Mouse (Mus musculus): Measurements from ENCODE around the gene Kat7. TPM values are rescaled to one million over a fixed set of nuclear protein-coding genes. Genes with fewer than 3 reads are reported as not detected.

The Kat7 gene
- polyA plus RNA-seq, 2 experiments, result 49.7 to 58.5 TPM

DNA sequence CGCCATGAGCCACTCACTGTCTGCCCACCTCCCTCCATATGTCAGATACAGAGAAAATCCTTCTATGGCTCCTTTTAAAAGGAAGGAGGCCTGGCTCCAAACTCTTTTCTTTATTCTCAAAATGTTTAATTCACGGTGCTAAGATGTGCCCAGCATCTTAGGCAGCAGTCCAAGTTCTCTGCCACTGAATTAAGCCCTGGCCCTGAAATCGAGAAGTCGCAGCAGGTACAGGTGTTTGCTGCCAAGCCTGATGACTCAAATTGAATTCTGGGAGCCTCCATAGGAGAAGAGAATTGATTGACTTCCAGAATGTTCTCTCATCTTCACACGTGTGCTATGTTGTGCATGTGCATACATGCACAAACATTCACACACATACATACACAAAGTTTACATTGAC is 27.7 kb downstream of the Kat7 start:
- no peak for TF ChIP-seq POLR2A (IDR thresholded peaks at IDR 0.05; ENCODE audit: borderline replicate concordance, extremely low read depth, insufficient read depth, insufficient read length)
- H3K36me3 ChIP-seq (ENCODE audit: control insufficient read depth, insufficient read depth, low read length), result peaks cover 96% of the 10 kb centered on the region
- H3K4me1 ChIP-seq (ENCODE audit: control insufficient read depth, insufficient read depth, low read length), result no peaks in the 10 kb centered on the region
- no peak for DNase-seq (ENCODE audit: low spot score)
- H3K27ac ChIP-seq (replicated peaks; ENCODE audit: low read depth, low read length), result no peak overlapping the region
- H3K27me3 ChIP-seq (ENCODE audit: control insufficient read depth, insufficient read depth, low read length), result no peaks in the 10 kb centered on the region
- ATAC-seq (ENCODE audit: low FRiP score, low read depth), result no peak
- no peak overlapping the region for H3K9ac ChIP-seq (ENCODE audit: low read depth, low read length, severe bottlenecking)
- H3K4me3 ChIP-seq (replicated peaks; ENCODE audit: low read length), result no peak overlapping the region
- no peaks in the 10 kb centered on the region for H3K9me3 ChIP-seq (ENCODE audit: control insufficient read depth, low read length)
- H3K4me2 ChIP-seq (replicated peaks; ENCODE audit: low read depth, low read length, severe bottlenecking), result no peak overlapping the region
- WGBS, result 96% methylated on average over 5 of the region's 5 CpGs

DNA sequence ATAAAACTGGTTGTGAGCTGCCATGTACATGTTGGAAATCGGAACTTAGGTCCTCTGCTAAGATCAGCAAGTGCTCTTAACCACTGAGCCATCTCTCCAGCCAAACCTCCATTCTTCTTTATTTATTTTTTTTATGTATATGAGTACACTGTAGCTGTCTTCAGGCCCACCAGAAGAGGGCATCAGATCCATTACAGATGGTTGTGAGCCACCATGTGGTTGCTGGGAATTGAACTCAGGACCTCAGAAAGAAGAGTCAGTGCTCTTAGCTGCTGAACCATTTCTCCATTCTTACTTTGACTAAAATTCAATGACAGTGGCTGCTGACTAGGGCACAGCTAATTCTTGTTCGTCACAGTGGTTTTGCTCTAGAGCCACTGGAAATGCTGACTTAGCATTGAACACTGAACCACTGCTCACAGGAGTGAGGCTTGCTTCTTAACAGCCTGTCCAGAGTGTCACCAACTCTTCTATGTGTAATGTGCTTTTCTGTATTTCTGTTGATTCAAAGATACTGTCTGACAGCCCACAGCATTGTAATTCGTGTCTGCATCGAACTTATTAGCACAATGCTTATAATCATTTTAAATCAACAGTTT is 30.9 kb downstream of the Kat7 start:
- Histone ChIP-seq H3K9me3 (ENCODE audit: control insufficient read depth, low read length) (no peaks in the 10 kb centered on the region), H3K4me1 (ENCODE audit: control insufficient read depth, insufficient read depth, low read length) (no peaks in the 10 kb centered on the region), H3K9ac (ENCODE audit: low read depth, low read length, severe bottlenecking) (no peak overlapping the region), H3K27ac (replicated peaks; ENCODE audit: low read depth, low read length) (no peak overlapping the region), H3K27me3 (ENCODE audit: control insufficient read depth, insufficient read depth, low read length) (no peaks in the 10 kb centered on the region), H3K4me3 (replicated peaks; ENCODE audit: low read length) (no peak overlapping the region), H3K36me3 (ENCODE audit: control insufficient read depth, insufficient read depth, low read length) (peaks cover 96% of the 10 kb centered on the region), H3K4me2 (replicated peaks; ENCODE audit: low read depth, low read length, severe bottlenecking) (no peak overlapping the region)
- no peak for TF ChIP-seq POLR2A (IDR thresholded peaks at IDR 0.05; ENCODE audit: borderline replicate concordance, extremely low read depth, insufficient read depth, insufficient read length)
- ATAC-seq (ENCODE audit: low FRiP score, low read depth) (no peak), DNase-seq (ENCODE audit: low spot score) (no peak)
- 94% methylated on average over 4 of the region's 4 CpGs for WGBS

GRCm38 (mm10) chr11:95276056-95276455 is 34.0 kb downstream of the Kat7 start:
- no peak for TF ChIP-seq POLR2A (IDR thresholded peaks at IDR 0.05; ENCODE audit: borderline replicate concordance, extremely low read depth, insufficient read depth, insufficient read length)
- Histone ChIP-seq H3K27ac (replicated peaks; ENCODE audit: low read depth, low read length) (no peak overlapping the region), H3K27me3 (ENCODE audit: control insufficient read depth, insufficient read depth, low read length) (no peaks in the 10 kb centered on the region), H3K4me3 (replicated peaks; ENCODE audit: low read length) (no peak overlapping the region), H3K4me1 (ENCODE audit: control insufficient read depth, insufficient read depth, low read length) (no peaks in the 10 kb centered on the region), H3K36me3 (ENCODE audit: control insufficient read depth, insufficient read depth, low read length) (peaks cover 94% of the 10 kb centered on the region), H3K9ac (ENCODE audit: low read depth, low read length, severe bottlenecking) (no peak overlapping the region), H3K9me3 (ENCODE audit: control insufficient read depth, low read length) (no peaks in the 10 kb centered on the region), H3K4me2 (replicated peaks; ENCODE audit: low read depth, low read length, severe bottlenecking) (no peak overlapping the region)
- WGBS, result 94% methylated on average over 6 of the region's 6 CpGs
- ATAC-seq (ENCODE audit: low FRiP score, low read depth) (no peak), DNase-seq (ENCODE audit: low spot score) (no peak)

- Histone ChIP-seq H3K4me3 (replicated peaks; ENCODE audit: low read length) (no peak overlapping the region), H3K27me3 (ENCODE audit: control insufficient read depth, insufficient read depth, low read length) (no peaks in the 10 kb centered on the region), H3K9ac (ENCODE audit: low read depth, low read length, severe bottlenecking) (no peak overlapping the region), H3K9me3 (ENCODE audit: control insufficient read depth, low read length) (no peaks in the 10 kb centered on the region), H3K36me3 (ENCODE audit: control insufficient read depth, insufficient read depth, low read length) (peaks cover 94% of the 10 kb centered on the region), H3K4me1 (ENCODE audit: control insufficient read depth, insufficient read depth, low read length) (no peaks in the 10 kb centered on the region), H3K4me2 (replicated peaks; ENCODE audit: low read depth, low read length, severe bottlenecking) (no peak overlapping the region), H3K27ac (replicated peaks; ENCODE audit: low read depth, low read length) (no peak overlapping the region)
- no peak for DNase-seq (ENCODE audit: low spot score)
- TF ChIP-seq POLR2A (IDR thresholded peaks at IDR 0.05; ENCODE audit: borderline replicate concordance, extremely low read depth, insufficient read depth, insufficient read length), result no peak
- ATAC-seq (ENCODE audit: low FRiP score, low read depth), result no peak
- WGBS, result 82% methylated on average over 3 of the region's 3 CpGs
These were observed 35.4 kb downstream of the Kat7 start for GRCm38 (mm10) chr11:95274613-95275012.

DNA sequence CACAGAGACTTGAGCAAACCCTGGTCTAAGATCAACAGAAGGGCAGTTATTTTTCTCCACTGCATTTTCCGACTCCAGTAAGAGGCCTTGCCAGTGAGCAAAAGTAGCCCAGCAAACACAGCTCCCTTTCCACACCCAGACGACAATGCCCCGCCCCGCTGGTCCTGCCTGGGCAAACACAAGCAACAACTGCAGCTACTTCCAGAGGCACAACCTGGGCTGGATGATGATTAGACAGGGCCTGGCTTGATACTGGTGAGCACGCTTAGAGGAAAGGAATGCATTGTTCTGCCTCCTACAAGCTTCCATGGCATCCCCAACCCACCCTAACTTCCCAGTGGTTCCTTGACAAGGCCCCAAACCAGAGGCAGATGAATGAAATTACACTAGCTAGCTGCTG is 36.4 kb downstream of the Kat7 start:
- no peak for TF ChIP-seq POLR2A (IDR thresholded peaks at IDR 0.05; ENCODE audit: borderline replicate concordance, extremely low read depth, insufficient read depth, insufficient read length)
- Histone ChIP-seq H3K9me3 (ENCODE audit: control insufficient read depth, low read length) (no peaks in the 10 kb centered on the region), H3K27me3 (ENCODE audit: control insufficient read depth, insufficient read depth, low read length) (no peaks in the 10 kb centered on the region), H3K4me3 (replicated peaks; ENCODE audit: low read length) (no peak overlapping the region), H3K4me1 (ENCODE audit: control insufficient read depth, insufficient read depth, low read length) (no peaks in the 10 kb centered on the region), H3K27ac (replicated peaks; ENCODE audit: low read depth, low read length) (no peak overlapping the region), H3K36me3 (ENCODE audit: control insufficient read depth, insufficient read depth, low read length) (peaks cover 90% of the 10 kb centered on the region), H3K4me2 (replicated peaks; ENCODE audit: low read depth, low read length, severe bottlenecking) (no peak overlapping the region), H3K9ac (ENCODE audit: low read depth, low read length, severe bottlenecking) (no peak overlapping the region)
- DNase-seq (ENCODE audit: low spot score) (no peak), ATAC-seq (ENCODE audit: low FRiP score, low read depth) (no peak)
- WGBS, result 89% methylated on average over 5 of the region's 5 CpGs

Data from limb, embryonic 14.5 days (tissue).